Mouse (Mus musculus) forebrain, embryonic 11.5 days (tissue): ENCODE data around the gene Arhgap6. TPM values are rescaled to one million over a fixed set of nuclear protein-coding genes. Genes with fewer than 3 reads are reported as not detected.

Source experiments
- ATAC-seq: fragments of 200-750 bp; cut with Nextera tagmentation; replicated peaks from 2 replicates; pipeline ENCODE4 v1.8.0; 2017; ENCODE audit warnings: moderate TSS enrichment; ENCODE audit not compliant: low FRiP score
- DNase-seq: peaks from one replicate; pipeline ENCODE4 v3.0.0-alpha.2; 2017; ENCODE audit warnings: low spot score
- H3K27ac ChIP-seq: fragments of 300-500 bp; sonication (generic); 2 replicates; pipeline ENCODE4 v1.5.1; 2014; ENCODE audit warnings: low read depth, low read length
- H3K27me3 ChIP-seq: fragments of 300-500 bp; sonication (generic); 2 replicates; pipeline ENCODE4 v1.6.1; 2014; ENCODE audit warnings: mild to moderate bottlenecking, low read length, mixed read lengths; ENCODE audit not compliant: control insufficient read depth, insufficient read depth
- H3K36me3 ChIP-seq: fragments of 300-500 bp; sonication (generic); 2 replicates; pipeline ENCODE4 v1.6.1; 2014; ENCODE audit warnings: mild to moderate bottlenecking, low read length, moderate library complexity, mixed read lengths; ENCODE audit not compliant: control insufficient read depth, insufficient read depth
- H3K4me1 ChIP-seq: fragments of 300-500 bp; sonication (generic); replicated peaks from 2 replicates; pipeline ENCODE4 v1.6.1; 2014; ENCODE audit warnings: low read length, mixed read lengths; ENCODE audit not compliant: control insufficient read depth, insufficient read depth
- H3K4me2 ChIP-seq: fragments of 300-500 bp; sonication (generic); 2 replicates; pipeline ENCODE4 v1.6.1; 2014; ENCODE audit warnings: low read depth, mild to moderate bottlenecking, low read length, moderate library complexity, mixed read lengths; ENCODE audit not compliant: severe bottlenecking
- H3K4me3 ChIP-seq: fragments of 300-500 bp; sonication (generic); 2 replicates; pipeline ENCODE4 v1.5.1; 2014; ENCODE audit warnings: low read depth, low read length
- H3K9ac ChIP-seq: fragments of 300-500 bp; sonication (generic); 2 replicates; pipeline ENCODE4 v1.6.1; 2014; ENCODE audit warnings: low read length
- H3K9me3 ChIP-seq: fragments of 300-500 bp; sonication (generic); 2 replicates; pipeline ENCODE4 v1.6.1; 2016; ENCODE audit warnings: low read length, mixed read lengths; ENCODE audit not compliant: control insufficient read depth
- WGBS: fragments of 180-500 bp; shearing (Covaris S2); extraction: QIAGEN DNeasy Blood & Tissue Kit; methylation state at CpG from one replicate; pipeline ENCODE4 v1.1.7; 2014; 5-methylcytosine and 5-hydroxymethylcytosine counted together
- polyA plus RNA-seq: library from polyadenylated mRNA; unstranded; fragments of >200 nt; fragmentation: Nextera tagmentation; extraction: Ambion mirVana; gene quantifications from 2 replicates; pipeline ENCODE4 v1.2.1, GENCODE M21; 2014

Gene Arhgap6
- polyA plus RNA-seq, 1 experiment from 2014 or later = 0.95 TPM

DNA sequence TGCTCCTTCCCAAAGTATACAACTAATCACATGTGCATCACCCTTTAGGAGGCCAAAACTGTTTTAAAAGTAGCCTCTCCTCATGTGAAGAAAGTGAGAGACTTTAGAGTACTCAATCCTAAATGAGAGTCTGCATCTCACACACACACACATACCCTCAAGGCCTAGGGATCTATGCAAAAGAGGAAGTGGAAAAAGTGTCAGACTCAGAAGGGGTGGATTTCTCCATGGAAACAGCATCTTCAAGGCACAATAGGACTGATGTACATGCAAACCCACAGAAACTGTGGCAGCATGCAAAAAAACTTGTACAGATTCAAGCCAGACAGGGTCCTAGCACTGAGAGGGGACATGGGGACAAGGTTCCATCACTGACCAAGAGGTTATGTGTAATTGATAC is 53.2 kb downstream of the Arhgap6 start:
- no peak overlapping the region for H3K4me3 ChIP-seq
- H3K9me3 ChIP-seq = no peaks in the 10 kb centered on the region
- no peaks in the 10 kb centered on the region for H3K36me3 ChIP-seq
- H3K27me3 ChIP-seq = peaks cover 2% of the 10 kb centered on the region; the same call in 1 of the 2 replicates
- H3K4me2 ChIP-seq = no peak overlapping the region
- H3K9ac ChIP-seq = no peak overlapping the region
- H3K4me1 ChIP-seq = no peaks in the 10 kb centered on the region
- ATAC-seq (no peak), DNase-seq (no peak)
- no peak overlapping the region for H3K27ac ChIP-seq

DNA sequence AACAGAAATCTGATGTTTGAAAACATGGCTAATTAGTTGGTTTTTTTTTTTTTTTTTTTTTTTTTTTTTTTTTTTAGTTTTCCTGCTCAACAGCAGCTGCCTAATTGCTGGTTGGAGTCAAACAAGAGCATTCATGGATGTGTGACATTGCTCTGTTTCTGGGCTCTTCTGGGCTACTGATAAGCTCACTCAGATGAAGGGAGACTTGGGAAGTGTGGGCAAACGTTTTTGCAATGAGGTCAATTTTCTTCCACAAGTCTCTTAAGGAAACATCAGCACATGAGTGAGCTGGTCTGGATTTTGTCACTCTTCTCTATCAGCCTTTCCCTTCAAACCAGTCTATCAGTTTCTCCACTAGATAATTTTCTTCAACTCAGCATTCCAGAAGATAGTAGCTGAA is 79.8 kb downstream of the Arhgap6 start:
- no peaks in the 10 kb centered on the region for H3K9me3 ChIP-seq
- H3K4me2 ChIP-seq = no peak overlapping the region
- no peak for ATAC-seq
- DNase-seq = no peak
- no peak overlapping the region for H3K4me3 ChIP-seq
- H3K27me3 ChIP-seq = no peaks in the 10 kb centered on the region; the same call in 1 of the 2 replicates
- H3K27ac ChIP-seq = no peak overlapping the region
- WGBS = 52% methylated on average over 1 of the region's 1 CpGs
- no peak overlapping the region for H3K9ac ChIP-seq
- H3K36me3 ChIP-seq = no peaks in the 10 kb centered on the region
- no peaks in the 10 kb centered on the region for H3K4me1 ChIP-seq

DNA sequence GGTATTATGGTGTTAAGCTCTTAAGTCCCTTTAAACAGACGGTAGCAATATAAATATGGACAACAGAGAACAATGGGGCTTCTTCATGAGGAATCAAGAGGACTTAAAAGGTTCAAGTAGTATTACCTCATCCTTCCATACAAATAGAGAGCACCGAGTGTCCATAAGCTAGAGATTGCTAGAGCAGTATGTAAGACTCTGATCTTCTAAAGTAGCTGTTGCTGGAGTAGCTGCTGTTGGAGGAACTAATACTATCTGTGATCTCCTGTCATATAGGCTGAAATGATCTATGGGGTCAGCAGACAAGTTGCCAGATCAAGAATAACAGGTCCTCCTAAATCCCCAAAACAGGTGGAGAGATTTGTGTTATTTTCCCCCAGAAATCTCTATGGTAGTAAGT is 108.7 kb downstream of the Arhgap6 start:
- no peak overlapping the region for H3K9ac ChIP-seq
- no peaks in the 10 kb centered on the region for H3K9me3 ChIP-seq
- WGBS = 74% methylated on average over 2 of the region's 2 CpGs

DNA sequence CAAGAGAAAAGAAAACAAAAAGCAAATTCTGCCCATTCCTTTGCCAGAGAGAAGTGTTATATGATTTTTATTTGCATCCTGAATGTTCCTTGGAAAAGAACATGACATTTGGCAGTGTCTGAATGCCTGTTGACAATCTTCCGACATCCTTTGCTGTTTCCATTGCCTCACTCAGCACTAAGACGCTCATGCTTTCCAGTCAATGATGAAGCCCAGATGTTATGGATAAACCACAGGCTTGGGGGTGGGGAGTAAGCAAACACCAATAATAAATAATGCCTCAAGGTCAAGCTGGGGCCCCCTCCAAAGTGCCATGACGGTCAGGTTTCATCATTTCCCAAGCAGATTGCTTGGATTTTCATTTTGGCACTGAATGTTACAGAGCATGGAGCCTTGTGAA is 109.2 kb downstream of the Arhgap6 start:
- Histone ChIP-seq H3K27me3 (peaks cover 3% of the 10 kb centered on the region; the same call in 1 of the 2 replicates), H3K4me3 (no peak overlapping the region), H3K4me2 (no peak overlapping the region), H3K9me3 (no peaks in the 10 kb centered on the region), H3K4me1 (no peaks in the 10 kb centered on the region), H3K27ac (no peak overlapping the region), H3K36me3 (no peaks in the 10 kb centered on the region), H3K9ac (no peak overlapping the region)
- no peak for DNase-seq
- no peak for ATAC-seq
- WGBS = 86% methylated on average over 3 of the region's 3 CpGs

More for the DNA sequence above, 108.7 kb downstream of the Arhgap6 start:
- Histone ChIP-seq H3K27me3 (peaks cover 3% of the 10 kb centered on the region; the same call in 1 of the 2 replicates), H3K27ac (no peak overlapping the region), H3K4me3 (no peak overlapping the region), H3K4me2 (no peak overlapping the region), H3K4me1 (no peaks in the 10 kb centered on the region), H3K36me3 (no peaks in the 10 kb centered on the region)
- ATAC-seq (no peak), DNase-seq (no peak)

DNA sequence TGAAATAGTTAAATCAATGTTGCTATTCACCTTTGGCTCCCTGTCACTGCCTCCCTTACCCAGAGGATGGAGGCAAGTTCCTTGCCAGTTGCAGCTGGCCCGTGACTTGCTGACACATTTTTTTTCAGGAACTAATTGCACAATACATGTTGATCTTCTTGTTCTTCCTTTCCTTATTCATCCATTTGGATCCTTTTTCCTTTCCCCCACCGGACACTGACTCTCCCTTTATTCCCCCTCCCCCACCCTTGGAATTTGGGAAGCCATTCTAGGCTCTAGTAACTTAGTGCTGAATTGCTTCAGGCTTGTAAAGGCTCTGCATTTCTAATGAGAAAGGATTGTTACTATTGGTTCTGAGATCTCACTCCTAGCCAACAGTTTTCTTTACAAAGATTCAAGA is 112.7 kb downstream of the Arhgap6 start:
- 44% methylated on average over 2 of the region's 2 CpGs for WGBS
- H3K4me1 ChIP-seq = no peaks in the 10 kb centered on the region
- no peak overlapping the region for H3K27ac ChIP-seq
- no peak overlapping the region for H3K9ac ChIP-seq
- no peaks in the 10 kb centered on the region for H3K36me3 ChIP-seq
- ATAC-seq (no peak), DNase-seq (no peak)
- no peaks in the 10 kb centered on the region for H3K9me3 ChIP-seq
- H3K4me2 ChIP-seq = no peak overlapping the region
- H3K27me3 ChIP-seq = peaks cover 3% of the 10 kb centered on the region; the same call in 1 of the 2 replicates
- no peak overlapping the region for H3K4me3 ChIP-seq

DNA sequence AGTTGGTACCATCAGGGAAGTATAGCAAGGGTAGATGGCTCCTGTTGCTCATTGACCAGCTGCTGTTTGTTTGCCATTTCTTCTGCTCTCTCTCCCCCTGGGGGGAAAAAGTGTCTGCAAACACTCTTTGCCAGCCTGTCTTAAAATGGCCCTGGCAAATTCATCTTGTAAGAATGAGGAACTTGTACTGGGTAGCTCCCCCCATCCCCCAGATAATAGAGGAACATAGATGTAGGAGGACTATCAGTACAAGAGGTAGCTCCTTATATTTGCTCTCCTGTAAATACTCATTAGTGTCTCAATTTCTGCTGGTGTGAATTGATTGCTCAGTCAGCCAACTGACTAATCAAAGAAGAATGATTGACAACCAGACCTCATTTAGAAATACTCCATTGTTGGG is 118.6 kb downstream of the Arhgap6 start:
- Histone ChIP-seq H3K4me2 (no peak overlapping the region), H3K9me3 (no peaks in the 10 kb centered on the region), H3K27me3 (no peaks in the 10 kb centered on the region; the same call in 1 of the 2 replicates), H3K4me1 (no peaks in the 10 kb centered on the region), H3K9ac (no peak overlapping the region), H3K27ac (no peak overlapping the region), H3K36me3 (no peaks in the 10 kb centered on the region), H3K4me3 (no peak overlapping the region)
- ATAC-seq (no peak), DNase-seq (no peak)

DNA sequence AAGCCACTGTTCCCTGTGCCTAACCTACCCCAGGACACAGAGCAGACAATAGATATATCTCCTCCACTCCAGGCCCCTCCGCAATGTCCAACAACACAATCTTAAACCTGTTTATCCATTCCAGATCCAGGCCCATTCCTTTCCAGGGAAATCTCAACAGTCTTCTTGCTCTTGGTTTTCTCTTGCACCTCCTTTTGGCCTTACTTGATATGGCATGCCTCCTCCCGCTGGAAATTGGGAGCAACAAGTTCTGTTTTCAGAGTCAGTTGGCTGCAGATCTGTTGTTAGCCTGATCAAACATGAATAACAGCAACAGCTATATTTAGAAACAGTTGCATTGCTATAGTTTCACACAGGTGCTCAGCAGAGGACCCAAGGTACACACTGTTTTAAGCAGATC is 126.0 kb downstream of the Arhgap6 start:
- WGBS = 72% methylated on average over 2 of the region's 2 CpGs

DNA sequence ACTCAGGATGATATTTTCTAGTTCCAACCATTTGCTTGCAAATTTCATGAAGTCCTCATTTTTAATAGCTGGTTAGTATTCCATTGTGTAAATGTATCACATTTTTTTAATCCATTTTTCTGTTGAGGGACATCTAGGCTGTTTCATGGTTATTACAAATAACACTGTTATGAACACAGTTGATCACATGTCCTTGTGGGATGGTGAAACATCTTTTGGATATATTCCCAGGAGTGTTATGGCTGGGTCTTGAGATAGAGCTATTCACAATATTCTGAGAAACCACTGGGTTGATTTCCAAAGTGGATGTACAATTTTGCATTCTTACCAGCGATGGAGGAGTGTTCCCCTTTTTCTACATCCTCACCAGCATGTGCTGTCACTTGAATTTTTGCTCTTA is 137.5 kb downstream of the Arhgap6 start:
- H3K4me3 ChIP-seq = no peak overlapping the region
- no peaks in the 10 kb centered on the region for H3K9me3 ChIP-seq
- H3K4me1 ChIP-seq = no peaks in the 10 kb centered on the region
- no peak for ATAC-seq
- H3K36me3 ChIP-seq = no peaks in the 10 kb centered on the region
- WGBS = 88% methylated on average over 1 of the region's 1 CpGs
- DNase-seq = no peak
- no peak overlapping the region for H3K9ac ChIP-seq
- H3K27me3 ChIP-seq = no peaks in the 10 kb centered on the region
- no peak overlapping the region for H3K4me2 ChIP-seq
- no peak overlapping the region for H3K27ac ChIP-seq

More for the DNA sequence above, 126.0 kb downstream of the Arhgap6 start:
- H3K4me1 ChIP-seq = no peaks in the 10 kb centered on the region
- H3K27ac ChIP-seq = no peak overlapping the region
- no peak for DNase-seq
- no peak overlapping the region for H3K9ac ChIP-seq
- H3K4me2 ChIP-seq = no peak overlapping the region
- no peaks in the 10 kb centered on the region for H3K36me3 ChIP-seq
- no peak overlapping the region for H3K4me3 ChIP-seq
- no peaks in the 10 kb centered on the region for H3K27me3 ChIP-seq
- no peaks in the 10 kb centered on the region for H3K9me3 ChIP-seq
- no peak for ATAC-seq

DNA sequence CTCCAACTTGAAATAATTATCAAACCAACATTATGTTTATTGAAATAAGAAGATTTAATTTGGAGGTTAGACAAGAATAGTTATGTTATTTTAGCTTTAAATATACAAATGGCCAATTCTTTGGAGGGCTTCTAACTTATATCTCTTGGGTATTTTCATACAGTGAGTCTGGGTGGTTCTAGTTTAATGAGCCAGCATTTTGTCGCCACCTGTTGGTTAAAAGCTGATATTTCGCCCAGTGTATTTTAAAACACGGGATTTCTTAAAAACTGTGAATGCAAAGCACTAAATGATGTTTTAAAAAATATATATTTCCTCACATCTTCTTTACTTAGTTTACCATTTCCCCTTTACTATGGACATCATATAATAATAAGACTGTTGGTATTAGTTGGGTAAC is 140.5 kb downstream of the Arhgap6 start:
- Histone ChIP-seq H3K9me3 (no peaks in the 10 kb centered on the region), H3K4me2 (no peak overlapping the region), H3K4me1 (no peaks in the 10 kb centered on the region), H3K4me3 (no peak overlapping the region), H3K27me3 (peaks cover 3% of the 10 kb centered on the region; the same call in 1 of the 2 replicates), H3K9ac (no peak overlapping the region), H3K36me3 (no peaks in the 10 kb centered on the region), H3K27ac (no peak overlapping the region)
- ATAC-seq = no peak
- WGBS = 12% methylated on average over 3 of the region's 3 CpGs
- DNase-seq = no peak
